Mouse (Mus musculus) intestine, postnatal 0 days (tissue): ENCODE measurements around the gene Mindy4. TPM values are rescaled to one million over a fixed set of nuclear protein-coding genes. Genes with fewer than 3 reads are reported as not detected.

Experiments
- ATAC-seq: fragments of 200-750 bp; cut with Nextera tagmentation; 2 replicates; pipeline ENCODE4 v1.8.0; 2017; ENCODE audit warnings: mild to moderate bottlenecking, moderate TSS enrichment, moderate library complexity
- H3K27ac ChIP-seq: fragments of 300-500 bp; sonication (generic); 2 replicates; pipeline ENCODE4 v1.5.1; 2014; ENCODE audit warnings: mild to moderate bottlenecking, low read depth, low read length, moderate library complexity
- H3K27me3 ChIP-seq: fragments of 300-500 bp; sonication (generic); replicated peaks from 2 replicates; pipeline ENCODE4 v1.6.1; 2014; ENCODE audit warnings: low read length, mixed read lengths; ENCODE audit not compliant: control insufficient read depth, insufficient read depth
- H3K36me3 ChIP-seq: fragments of 300-500 bp; sonication (generic); 2 replicates; pipeline ENCODE4 v1.6.1; 2014; ENCODE audit warnings: mild to moderate bottlenecking, moderate library complexity; ENCODE audit not compliant: control insufficient read depth, insufficient read depth
- H3K4me1 ChIP-seq: fragments of 300-500 bp; sonication (generic); replicated peaks from 2 replicates; pipeline ENCODE4 v1.6.1; 2014; ENCODE audit warnings: antibody characterized with exemption, low read length, mixed read lengths; ENCODE audit not compliant: control insufficient read depth, insufficient read depth
- H3K4me2 ChIP-seq: fragments of 300-500 bp; sonication (generic); replicated peaks from 2 replicates; pipeline ENCODE4 v1.6.1; 2014; ENCODE audit warnings: low read depth, mild to moderate bottlenecking, moderate library complexity
- H3K4me3 ChIP-seq: fragments of 300-500 bp; sonication (generic); 2 replicates; pipeline ENCODE4 v1.5.1; 2014; ENCODE audit warnings: low read depth, low read length
- H3K9ac ChIP-seq: fragments of 300-500 bp; sonication (generic); 2 replicates; pipeline ENCODE4 v1.6.1; 2014; ENCODE audit warnings: mild to moderate bottlenecking, low read depth, low read length
- H3K9me3 ChIP-seq: fragments of 300-500 bp; sonication (generic); 2 replicates; pipeline ENCODE4 v1.6.1; 2016; ENCODE audit warnings: mixed run types; ENCODE audit not compliant: control insufficient read depth
- CTCF ChIP-seq: sonication (generic); IDR thresholded peaks from 2 replicates; pipeline ENCODE4 v1.5.1; 2016; ENCODE audit warnings: low read depth, mild to moderate bottlenecking, control low read depth, antibody characterized with exemption, moderate library complexity
- WGBS: fragments of 180-500 bp; shearing (Covaris S2); extraction: QIAGEN DNeasy Blood & Tissue Kit; methylation state at CpG from one replicate; pipeline ENCODE4 v1.1.7; 2014; 5-methylcytosine and 5-hydroxymethylcytosine counted together
- polyA plus RNA-seq: library from polyadenylated mRNA; unstranded; fragments of >200 nt; fragmentation: Nextera tagmentation; extraction: Ambion mirVana; gene quantifications from 2 replicates; pipeline ENCODE4 v1.2.1, GENCODE M21; 2015

The Mindy4 gene
- polyA plus RNA-seq, 1 experiment from 2014 or later, result 2.1 TPM

DNA sequence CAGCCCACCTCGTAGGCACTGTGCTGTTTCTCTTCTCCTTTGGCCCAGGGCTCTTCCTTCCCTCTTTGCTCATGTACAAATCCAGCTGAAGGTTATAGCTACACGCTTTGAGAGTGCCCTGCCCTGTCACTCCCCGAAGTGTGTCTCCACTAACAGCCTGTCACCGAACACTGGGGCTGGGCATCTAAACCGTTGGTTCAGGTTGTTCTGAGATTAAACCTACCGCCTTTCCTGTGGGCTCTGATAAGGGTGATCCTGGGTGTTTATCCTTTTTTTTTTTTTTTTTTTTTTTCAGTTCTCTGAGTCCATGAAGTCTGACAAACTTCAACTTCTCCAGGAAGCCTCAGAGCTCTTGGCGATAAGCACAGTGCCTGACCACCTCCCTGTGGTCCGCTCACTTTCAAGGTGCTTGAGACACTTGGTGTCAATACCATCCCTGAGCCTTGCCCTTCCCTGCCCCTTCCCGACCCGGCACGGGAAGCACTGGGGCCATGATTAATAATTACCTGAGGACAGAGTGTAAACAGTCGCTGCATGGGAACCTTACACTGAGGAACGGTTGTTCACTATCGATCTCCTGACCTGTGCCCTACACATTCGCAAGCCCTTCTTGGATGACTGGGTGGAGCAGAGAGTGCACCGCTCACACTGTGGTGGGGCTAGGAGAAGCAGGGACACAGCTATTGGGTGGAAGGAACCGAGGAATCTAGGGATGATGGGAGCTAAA is 120.9 kb downstream of the Mindy4 start:
- WGBS, result 28% methylated on average over 17 of the region's 17 CpGs
- Histone ChIP-seq H3K27ac (peak overlapping the region; percentile 46), H3K4me1 (peaks cover 21% of the 10 kb centered on the region), H3K36me3 (no peaks in the 10 kb centered on the region), H3K4me2 (peak overlapping the region; percentile 43), H3K4me3 (no peak overlapping the region), H3K27me3 (no peaks in the 10 kb centered on the region), H3K9me3 (no peaks in the 10 kb centered on the region), H3K9ac (no peak overlapping the region)
- peak; percentile 92 for ATAC-seq
- no peak for TF ChIP-seq CTCF

- peak overlapping the region; percentile 46; the same call in 1 of the 2 replicates for H3K27ac ChIP-seq
- no peaks in the 10 kb centered on the region for H3K9me3 ChIP-seq
- 29% methylated on average over 1 of the region's 1 CpGs for WGBS
- no peaks in the 10 kb centered on the region for H3K36me3 ChIP-seq
- peak; percentile 65 for TF ChIP-seq CTCF
- ATAC-seq, result peak; percentile 26; the same call in 1 of the 2 replicates
- H3K27me3 ChIP-seq, result no peaks in the 10 kb centered on the region
- peaks cover 21% of the 10 kb centered on the region for H3K4me1 ChIP-seq
- no peak overlapping the region for H3K4me3 ChIP-seq
- H3K9ac ChIP-seq, result no peak overlapping the region
- peak overlapping the region; percentile 43; the same call in 1 of the 2 replicates for H3K4me2 ChIP-seq
Observed at GRCm38 (mm10) chr6:55324785-55325184, 121.6 kb downstream of the Mindy4 start.

- Histone ChIP-seq H3K4me2 (no peak overlapping the region), H3K4me1 (peaks cover 21% of the 10 kb centered on the region), H3K36me3 (no peaks in the 10 kb centered on the region), H3K9ac (no peak overlapping the region), H3K27ac (no peak overlapping the region), H3K4me3 (no peak overlapping the region), H3K27me3 (no peaks in the 10 kb centered on the region), H3K9me3 (no peaks in the 10 kb centered on the region)
- 61% methylated on average over 4 of the region's 4 CpGs for WGBS
- TF ChIP-seq CTCF, result no peak
- ATAC-seq, result no peak
Observed at GRCm38 (mm10) chr6:55326299-55326698, 123.1 kb downstream of the Mindy4 start.

- no peak for TF ChIP-seq CTCF
Observed at GRCm38 (mm10) chr6:55327326-55327725, 124.1 kb downstream of the Mindy4 start.

GRCm38 (mm10) chr6:55328179-55328578 is 125.0 kb downstream of the Mindy4 start:
- H3K9me3 ChIP-seq, result no peaks in the 10 kb centered on the region
- H3K4me3 ChIP-seq, result no peak overlapping the region
- H3K4me2 ChIP-seq, result no peak overlapping the region
- H3K27me3 ChIP-seq, result no peaks in the 10 kb centered on the region
- H3K36me3 ChIP-seq, result no peaks in the 10 kb centered on the region
- peaks cover 21% of the 10 kb centered on the region for H3K4me1 ChIP-seq
- no peak for ATAC-seq
- WGBS, result 40% methylated on average over 4 of the region's 4 CpGs
- no peak overlapping the region for H3K9ac ChIP-seq
- no peak for TF ChIP-seq CTCF
- no peak overlapping the region for H3K27ac ChIP-seq

More at GRCm38 (mm10) chr6:55327326-55327725, 124.1 kb downstream of the Mindy4 start:
- Histone ChIP-seq H3K9me3 (no peaks in the 10 kb centered on the region), H3K27ac (no peak overlapping the region), H3K36me3 (no peaks in the 10 kb centered on the region), H3K4me2 (no peak overlapping the region), H3K4me3 (no peak overlapping the region), H3K4me1 (peaks cover 21% of the 10 kb centered on the region), H3K9ac (no peak overlapping the region), H3K27me3 (no peaks in the 10 kb centered on the region)
- 62% methylated on average over 13 of the region's 13 CpGs for WGBS
- no peak for ATAC-seq

GRCm38 (mm10) chr6:55331315-55331714 is 128.1 kb downstream of the Mindy4 start:
- H3K4me1 ChIP-seq, result peaks cover 19% of the 10 kb centered on the region; the same call in 1 of the 2 replicates
- no peak overlapping the region for H3K4me2 ChIP-seq
- H3K36me3 ChIP-seq, result no peaks in the 10 kb centered on the region
- H3K4me3 ChIP-seq, result no peak overlapping the region
- no peak overlapping the region for H3K9ac ChIP-seq
- H3K27me3 ChIP-seq, result no peaks in the 10 kb centered on the region
- TF ChIP-seq CTCF, result no peak
- no peak overlapping the region for H3K27ac ChIP-seq
- WGBS, result 54% methylated on average over 6 of the region's 6 CpGs
- H3K9me3 ChIP-seq, result no peaks in the 10 kb centered on the region
- no peak for ATAC-seq
